Comparison of ENCODE assay signal across 17 mouse cellular contexts in genomic region chr6:149344372-149344771, GRCm38 (mm10).
"Had no signal": no experiment of that assay in that cellular context is flagged by ENCODE, and none has a peak within 500 bp of the region (broad histone marks: within the 10 kb centered on the region; RNA-seq: fewer than 3 reads in every experiment).

No protein-coding gene starts in this region.

- H3K9ac ChIP-seq: kidney, embryonic 15.5 days; liver, embryonic 13.5 days; lung, embryonic 15.5 days; neural tube, embryonic 12.5 days; neural tube, embryonic 15.5 days had no signal

- H3K27me3 ChIP-seq: kidney, embryonic 15.5 days; liver, embryonic 13.5 days; lung, embryonic 15.5 days; neural tube, embryonic 12.5 days; neural tube, embryonic 15.5 days had no signal

- H3K4me3 ChIP-seq: kidney, embryonic 15.5 days; left cerebral cortex, adult 2 months; liver, embryonic 13.5 days; lung, embryonic 15.5 days; neural tube, embryonic 12.5 days; neural tube, embryonic 15.5 days had no signal

- H3K4me1 ChIP-seq: kidney, embryonic 15.5 days; liver, embryonic 13.5 days; lung, embryonic 15.5 days; neural tube, embryonic 12.5 days; neural tube, embryonic 15.5 days had no signal

- H3K4me2 ChIP-seq: kidney, embryonic 15.5 days; liver, embryonic 13.5 days; lung, embryonic 15.5 days; midbrain, embryonic 11.5 days; neural tube, embryonic 12.5 days; neural tube, embryonic 15.5 days had no signal

- H3K27ac ChIP-seq: left cerebral cortex, adult 2 months; liver, embryonic 13.5 days; lung, embryonic 15.5 days; neural tube, embryonic 12.5 days; neural tube, embryonic 15.5 days; stomach, postnatal 0 days had no signal

- ATAC-seq: intestine, embryonic 16.5 days had no signal

- H3K36me3 ChIP-seq: kidney, embryonic 15.5 days; liver, embryonic 13.5 days; lung, embryonic 15.5 days; neural tube, embryonic 12.5 days had no signal

- H3K9me3 ChIP-seq: lung, embryonic 15.5 days; neural tube, embryonic 12.5 days had no signal

- DNase-seq: layer of hippocampus, postnatal 36 days; liver, embryonic 13.5 days; lung, postnatal 10 days; midbrain, embryonic 14.5 days; right cerebral cortex, adult 18-20 months; right cerebral cortex, postnatal 14 days; right cerebral cortex, postnatal 4 days; thymus, adult 2 months; thymus, postnatal 4 days had no signal
